Mouse (Mus musculus): ENCODE data around the gene Senp7. TPM values are rescaled to one million over a fixed set of nuclear protein-coding genes. Genes with fewer than 3 reads are reported as not detected.
A peak's percentile ranks its signal among the peaks of the same experiment; 100 is the strongest.

Gene Senp7
- polyA plus RNA-seq, 1 experiment from 2014 or later, result 70.9 TPM

GRCm38 (mm10) chr16:56139921-56140320 is 91.8 kb downstream of the Senp7 start:
- Histone ChIP-seq H3K27me3 (ENCODE audit: control insufficient read depth, insufficient read depth, low read length) (no peaks in the 10 kb centered on the region), H3K4me1 (ENCODE audit: control insufficient read depth, insufficient read depth, low read length) (no peaks in the 10 kb centered on the region), H3K4me3 (replicated peaks; ENCODE audit: low read depth, low read length) (no peak overlapping the region), H3K36me3 (ENCODE audit: control insufficient read depth, insufficient read depth, low read length) (peaks cover 7% of the 10 kb centered on the region; the same call in 1 of the 2 replicates), H3K9ac (replicated peaks; ENCODE audit: low read length) (no peak overlapping the region), H3K4me2 (ENCODE audit: low read length) (no peak overlapping the region), H3K9me3 (ENCODE audit: control insufficient read depth, low read length) (no peaks in the 10 kb centered on the region), H3K27ac (replicated peaks; ENCODE audit: low read depth, low read length) (no peak overlapping the region)
- DNase-seq (no peak), ATAC-seq (ENCODE audit: low FRiP score, low TSS enrichment) (no peak)
- 90% methylated on average over 3 of the region's 3 CpGs for WGBS

- Histone ChIP-seq H3K4me3 (replicated peaks; ENCODE audit: low read depth, low read length) (no peak overlapping the region), H3K9ac (replicated peaks; ENCODE audit: low read length) (no peak overlapping the region), H3K27me3 (ENCODE audit: control insufficient read depth, insufficient read depth, low read length) (no peaks in the 10 kb centered on the region), H3K36me3 (ENCODE audit: control insufficient read depth, insufficient read depth, low read length) (no peaks in the 10 kb centered on the region; the same call in 1 of the 2 replicates), H3K9me3 (ENCODE audit: control insufficient read depth, low read length) (no peaks in the 10 kb centered on the region), H3K27ac (replicated peaks; ENCODE audit: low read depth, low read length) (no peak overlapping the region), H3K4me1 (ENCODE audit: control insufficient read depth, insufficient read depth, low read length) (no peaks in the 10 kb centered on the region), H3K4me2 (ENCODE audit: low read length) (no peak overlapping the region)
- WGBS, result 98% methylated on average over 17 of the region's 17 CpGs
- ATAC-seq (ENCODE audit: low FRiP score, low TSS enrichment) (no peak), DNase-seq (no peak)
Measured at GRCm38 (mm10) chr16:56144876-56145555, 96.9 kb downstream of the Senp7 start.

- Histone ChIP-seq H3K9me3 (ENCODE audit: control insufficient read depth, low read length) (no peaks in the 10 kb centered on the region), H3K4me2 (ENCODE audit: low read length) (no peak overlapping the region), H3K27ac (replicated peaks; ENCODE audit: low read depth, low read length) (no peak overlapping the region), H3K4me3 (replicated peaks; ENCODE audit: low read depth, low read length) (no peak overlapping the region), H3K36me3 (ENCODE audit: control insufficient read depth, insufficient read depth, low read length) (no peaks in the 10 kb centered on the region), H3K9ac (replicated peaks; ENCODE audit: low read length) (no peak overlapping the region), H3K4me1 (ENCODE audit: control insufficient read depth, insufficient read depth, low read length) (no peaks in the 10 kb centered on the region), H3K27me3 (ENCODE audit: control insufficient read depth, insufficient read depth, low read length) (no peaks in the 10 kb centered on the region)
- WGBS, result 37% methylated on average over 2 of the region's 2 CpGs
- no peak for ATAC-seq (ENCODE audit: low FRiP score, low TSS enrichment)
- DNase-seq, result no peak
Measured at GRCm38 (mm10) chr16:56147679-56148078, 99.5 kb downstream of the Senp7 start.

- no peak for ATAC-seq (ENCODE audit: low FRiP score, low TSS enrichment)
- WGBS, result 96% methylated on average over 7 of the region's 7 CpGs
Measured at GRCm38 (mm10) chr16:56163466-56163865, 115.3 kb downstream of the Senp7 start.

GRCm38 (mm10) chr16:56170247-56170646 is 122.1 kb downstream of the Senp7 start:
- no peak overlapping the region for H3K27ac ChIP-seq (replicated peaks; ENCODE audit: low read depth, low read length)
- peaks cover 54% of the 10 kb centered on the region for H3K36me3 ChIP-seq (ENCODE audit: control insufficient read depth, insufficient read depth, low read length)
- no peaks in the 10 kb centered on the region for H3K27me3 ChIP-seq (ENCODE audit: control insufficient read depth, insufficient read depth, low read length)
- no peak for DNase-seq
- H3K4me2 ChIP-seq (ENCODE audit: low read length), result no peak overlapping the region
- no peak overlapping the region for H3K4me3 ChIP-seq (replicated peaks; ENCODE audit: low read depth, low read length)
- H3K9ac ChIP-seq (replicated peaks; ENCODE audit: low read length), result no peak overlapping the region
- H3K9me3 ChIP-seq (ENCODE audit: control insufficient read depth, low read length), result no peaks in the 10 kb centered on the region
- no peaks in the 10 kb centered on the region for H3K4me1 ChIP-seq (ENCODE audit: control insufficient read depth, insufficient read depth, low read length)
- no peak for ATAC-seq (ENCODE audit: low FRiP score, low TSS enrichment)

More at GRCm38 (mm10) chr16:56163466-56163865, 115.3 kb downstream of the Senp7 start:
- no peak overlapping the region for H3K4me3 ChIP-seq (replicated peaks; ENCODE audit: low read depth, low read length)
- H3K9ac ChIP-seq (replicated peaks; ENCODE audit: low read length), result no peak overlapping the region
- H3K36me3 ChIP-seq (ENCODE audit: control insufficient read depth, insufficient read depth, low read length), result peaks cover 42% of the 10 kb centered on the region
- no peaks in the 10 kb centered on the region for H3K9me3 ChIP-seq (ENCODE audit: control insufficient read depth, low read length)
- no peak overlapping the region for H3K4me2 ChIP-seq (ENCODE audit: low read length)
- no peak for DNase-seq
- H3K27me3 ChIP-seq (ENCODE audit: control insufficient read depth, insufficient read depth, low read length), result no peaks in the 10 kb centered on the region
- H3K27ac ChIP-seq (replicated peaks; ENCODE audit: low read depth, low read length), result no peak overlapping the region
- H3K4me1 ChIP-seq (ENCODE audit: control insufficient read depth, insufficient read depth, low read length), result no peaks in the 10 kb centered on the region

GRCm38 (mm10) chr16:56175867-56176581 is 127.9 kb downstream of the Senp7 start:
- Histone ChIP-seq H3K4me1 (ENCODE audit: control insufficient read depth, insufficient read depth, low read length) (no peaks in the 10 kb centered on the region), H3K27me3 (ENCODE audit: control insufficient read depth, insufficient read depth, low read length) (no peaks in the 10 kb centered on the region), H3K27ac (replicated peaks; ENCODE audit: low read depth, low read length) (no peak overlapping the region), H3K9ac (replicated peaks; ENCODE audit: low read length) (no peak overlapping the region), H3K4me2 (ENCODE audit: low read length) (no peak overlapping the region), H3K4me3 (replicated peaks; ENCODE audit: low read depth, low read length) (no peak overlapping the region), H3K36me3 (ENCODE audit: control insufficient read depth, insufficient read depth, low read length) (peaks cover 50% of the 10 kb centered on the region), H3K9me3 (ENCODE audit: control insufficient read depth, low read length) (no peaks in the 10 kb centered on the region)
- 0 out of 2 replicates have a peak, but pooled peaks have one; percentile 14 for ATAC-seq (ENCODE audit: low FRiP score, low TSS enrichment)
- DNase-seq, result peak; percentile 18
- 73% methylated on average over 8 of the region's 8 CpGs for WGBS

GRCm38 (mm10) chr16:56186863-56187262 is 138.7 kb downstream of the Senp7 start:
- Histone ChIP-seq H3K27ac (replicated peaks; ENCODE audit: low read depth, low read length) (no peak overlapping the region), H3K4me3 (replicated peaks; ENCODE audit: low read depth, low read length) (no peak overlapping the region), H3K36me3 (ENCODE audit: control insufficient read depth, insufficient read depth, low read length) (peaks cover 71% of the 10 kb centered on the region), H3K4me1 (ENCODE audit: control insufficient read depth, insufficient read depth, low read length) (no peaks in the 10 kb centered on the region), H3K4me2 (ENCODE audit: low read length) (no peak overlapping the region), H3K9me3 (ENCODE audit: control insufficient read depth, low read length) (no peaks in the 10 kb centered on the region), H3K9ac (replicated peaks; ENCODE audit: low read length) (no peak overlapping the region), H3K27me3 (ENCODE audit: control insufficient read depth, insufficient read depth, low read length) (no peaks in the 10 kb centered on the region)
- no peak for ATAC-seq (ENCODE audit: low FRiP score, low TSS enrichment)
- DNase-seq, result no peak
- 88% methylated on average over 4 of the region's 4 CpGs for WGBS

- Histone ChIP-seq H3K9ac (replicated peaks; ENCODE audit: low read length) (no peak overlapping the region), H3K4me2 (ENCODE audit: low read length) (no peak overlapping the region), H3K4me3 (replicated peaks; ENCODE audit: low read depth, low read length) (no peak overlapping the region), H3K36me3 (ENCODE audit: control insufficient read depth, insufficient read depth, low read length) (peaks cover 58% of the 10 kb centered on the region), H3K9me3 (ENCODE audit: control insufficient read depth, low read length) (no peaks in the 10 kb centered on the region), H3K27ac (replicated peaks; ENCODE audit: low read depth, low read length) (no peak overlapping the region), H3K27me3 (ENCODE audit: control insufficient read depth, insufficient read depth, low read length) (no peaks in the 10 kb centered on the region), H3K4me1 (ENCODE audit: control insufficient read depth, insufficient read depth, low read length) (no peaks in the 10 kb centered on the region)
- DNase-seq, result no peak
- no peak for ATAC-seq (ENCODE audit: low FRiP score, low TSS enrichment)
- 88% methylated on average over 9 of the region's 9 CpGs for WGBS
Measured at GRCm38 (mm10) chr16:56188198-56188597, 140.1 kb downstream of the Senp7 start.

- Histone ChIP-seq H3K4me1 (ENCODE audit: control insufficient read depth, insufficient read depth, low read length) (no peaks in the 10 kb centered on the region), H3K4me2 (ENCODE audit: low read length) (no peak within 1 kb of the TSS), H3K27me3 (ENCODE audit: control insufficient read depth, insufficient read depth, low read length) (no peaks in the 10 kb centered on the region), H3K9me3 (ENCODE audit: control insufficient read depth, low read length) (no peaks in the 10 kb centered on the region), H3K9ac (replicated peaks; ENCODE audit: low read length) (no peak within 1 kb of the TSS), H3K36me3 (ENCODE audit: control insufficient read depth, insufficient read depth, low read length) (no peaks in the 10 kb centered on the region), H3K27ac (replicated peaks; ENCODE audit: low read depth, low read length) (no peak within 1 kb of the TSS), H3K4me3 (replicated peaks; ENCODE audit: low read depth, low read length) (no peak within 1 kb of the TSS)
- DNase-seq (no peak), ATAC-seq (ENCODE audit: low FRiP score, low TSS enrichment) (no peak)
- WGBS, result 71% methylated on average over 6 of the region's 6 CpGs
Measured at GRCm38 (mm10) chr16:56204051-56204450, 155.9 kb downstream of the Senp7 start, which contains the start of gene Impg2. TSS of gene Impg2 (plus strand) at chr16:56204313.
